Mouse (Mus musculus) liver, embryonic 11.5 days (tissue): ENCODE data around the gene Dbndd2. TPM values are rescaled to one million over a fixed set of nuclear protein-coding genes. Genes with fewer than 3 reads are reported as not detected.
A peak's percentile ranks its signal among the peaks of the same experiment; 100 is the strongest.

ENCODE experiments used
- ATAC-seq: fragments of 200-750 bp; cut with Nextera tagmentation; replicated peaks from 2 replicates; pipeline ENCODE4 v1.8.0; 2017; ENCODE audit warnings: moderate number of reproducible peaks, mild to moderate bottlenecking, moderate TSS enrichment, moderate library complexity; ENCODE audit not compliant: low FRiP score
- DNase-seq: peaks from one replicate; pipeline ENCODE4 v3.0.0-alpha.2; 2017; ENCODE audit warnings: low spot score
- H3K27ac ChIP-seq: fragments of 300-500 bp; sonication (generic); 2 replicates; pipeline ENCODE4 v1.5.1; 2014; ENCODE audit warnings: mild to moderate bottlenecking, low read depth, low read length, control low read depth
- H3K27me3 ChIP-seq: fragments of 300-500 bp; sonication (generic); replicated peaks from 2 replicates; pipeline ENCODE4 v1.6.1; 2014; ENCODE audit warnings: low read length, mixed read lengths; ENCODE audit not compliant: control insufficient read depth, insufficient read depth
- H3K36me3 ChIP-seq: fragments of 300-500 bp; sonication (generic); 2 replicates; pipeline ENCODE4 v1.6.1; 2014; ENCODE audit warnings: mild to moderate bottlenecking, low read length, moderate library complexity, mixed read lengths; ENCODE audit not compliant: control insufficient read depth, insufficient read depth
- H3K4me1 ChIP-seq: fragments of 300-500 bp; sonication (generic); replicated peaks from 2 replicates; pipeline ENCODE4 v1.6.1; 2014; ENCODE audit warnings: low read length, mixed read lengths; ENCODE audit not compliant: control insufficient read depth, insufficient read depth
- H3K4me2 ChIP-seq: fragments of 300-500 bp; sonication (generic); 2 replicates; pipeline ENCODE4 v1.6.1; 2014; ENCODE audit warnings: mild to moderate bottlenecking, control low read depth, moderate library complexity
- H3K4me3 ChIP-seq: fragments of 300-500 bp; sonication (generic); 2 replicates; pipeline ENCODE4 v1.5.1; 2014; ENCODE audit warnings: low read depth, low read length, control low read depth
- H3K9ac ChIP-seq: fragments of 300-500 bp; sonication (generic); 2 replicates; pipeline ENCODE4 v1.6.1; 2014; ENCODE audit warnings: low read depth, low read length, control low read depth
- H3K9me3 ChIP-seq: fragments of 300-500 bp; sonication (generic); 2 replicates; pipeline ENCODE4 v1.6.1; 2016; ENCODE audit warnings: low read length, inconsistent platforms, mixed read lengths; ENCODE audit not compliant: control insufficient read depth
- WGBS: fragments of 180-500 bp; shearing (Covaris S2); extraction: QIAGEN DNeasy Blood & Tissue Kit; methylation state at CpG from one replicate; pipeline ENCODE4 v1.1.7; 2014; 5-methylcytosine and 5-hydroxymethylcytosine counted together
- polyA plus RNA-seq: library from polyadenylated mRNA; unstranded; fragments of >200 nt; fragmentation: Nextera tagmentation; extraction: Ambion mirVana; gene quantifications from 2 replicates; pipeline ENCODE4 v1.2.1, GENCODE M21; 2014

The Dbndd2 gene
- polyA plus RNA-seq: 2.1 TPM in 2 replicates

DNA sequence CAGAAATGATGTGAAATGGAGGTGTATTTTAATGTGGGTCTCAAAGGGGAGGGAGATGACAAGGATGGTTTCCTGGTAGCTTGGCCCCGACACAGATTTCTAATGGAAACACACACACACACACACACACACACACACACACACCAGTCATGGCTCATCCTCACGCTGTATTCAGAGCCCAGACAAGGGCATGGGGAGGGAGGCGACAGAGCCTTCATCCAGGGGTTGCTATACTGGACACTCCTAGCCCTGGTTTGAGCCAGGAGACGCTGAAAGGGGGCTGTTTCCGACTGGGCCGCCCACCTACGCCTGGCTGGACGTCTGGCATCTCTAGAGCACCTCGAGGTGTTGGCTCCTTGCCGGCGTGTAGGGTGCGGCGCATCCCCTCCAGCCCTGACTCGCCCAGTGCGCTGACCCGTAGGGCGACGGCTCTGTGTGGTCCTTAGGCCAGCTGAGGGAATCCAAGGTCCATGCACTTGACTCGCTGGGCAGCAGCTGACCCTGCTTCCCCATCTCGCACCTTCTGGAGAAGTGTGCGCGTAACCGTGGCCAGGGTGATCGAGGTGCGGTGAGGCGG is at the start of gene Dbndd2:
Gene Dbndd2, plus strand, starts transcription at position 426 of the 577 bp plus-strand sequence.
- Histone ChIP-seq H3K27ac (no peak within 1 kb of the TSS), H3K27me3 (peaks cover 34% of the 10 kb centered on the region), H3K4me1 (peaks cover 10% of the 10 kb centered on the region), H3K9me3 (no peaks in the 10 kb centered on the region), H3K9ac (peak within 1 kb of the TSS; percentile 61), H3K4me2 (peak within 1 kb of the TSS; percentile 90), H3K36me3 (no peaks in the 10 kb centered on the region), H3K4me3 (peak within 1 kb of the TSS; percentile 71)
- DNase-seq (peak; percentile 40), ATAC-seq (no peak; the same call in 1 of the 2 replicates)
- WGBS: 5% methylated on average over 26 of the region's 26 CpGs

DNA sequence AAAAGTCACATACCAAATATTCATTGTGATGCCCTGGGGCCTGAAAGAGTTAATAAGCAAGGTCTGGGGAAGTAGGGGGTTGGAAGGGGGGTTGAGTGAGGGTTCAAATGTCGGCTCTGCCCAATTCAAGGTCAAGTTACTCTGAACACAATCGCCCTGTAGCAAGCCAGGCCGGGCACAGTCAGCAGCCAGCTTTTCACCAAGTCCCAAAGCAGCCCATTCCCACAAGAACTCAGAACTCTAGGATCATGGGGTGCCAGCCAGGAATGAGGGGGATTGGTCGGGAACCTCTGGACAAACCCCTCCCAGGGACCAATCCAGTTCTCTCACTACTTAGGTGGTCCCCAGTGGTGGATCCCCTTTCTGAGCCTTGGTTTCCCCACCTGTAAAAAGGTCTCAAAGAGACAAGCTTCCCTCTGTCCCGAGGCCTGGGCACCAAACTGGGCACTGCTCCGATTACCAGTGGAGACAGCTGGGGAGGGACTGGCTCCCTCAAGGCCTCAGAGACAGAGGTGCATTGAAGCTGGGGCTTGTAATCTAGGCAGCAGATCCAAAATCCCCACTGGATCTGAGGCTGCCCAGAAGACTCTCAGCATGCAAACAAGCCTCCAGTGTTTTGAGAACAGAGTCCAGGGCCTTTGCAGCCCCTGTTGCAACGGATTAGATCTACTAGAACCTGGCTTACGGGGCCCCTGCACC is 49.5 kb upstream of the Dbndd2 start:
- H3K4me3 ChIP-seq: no peak overlapping the region
- H3K4me1 ChIP-seq: peaks cover 35% of the 10 kb centered on the region
- peaks cover 25% of the 10 kb centered on the region for H3K27me3 ChIP-seq
- no peak for ATAC-seq
- peak overlapping the region; percentile 41 for H3K27ac ChIP-seq
- H3K4me2 ChIP-seq: peak overlapping the region; percentile 32
- no peaks in the 10 kb centered on the region for H3K9me3 ChIP-seq
- WGBS: 26% methylated on average over 8 of the region's 8 CpGs
- no peak for DNase-seq
- no peak overlapping the region for H3K9ac ChIP-seq
- H3K36me3 ChIP-seq: no peaks in the 10 kb centered on the region

DNA sequence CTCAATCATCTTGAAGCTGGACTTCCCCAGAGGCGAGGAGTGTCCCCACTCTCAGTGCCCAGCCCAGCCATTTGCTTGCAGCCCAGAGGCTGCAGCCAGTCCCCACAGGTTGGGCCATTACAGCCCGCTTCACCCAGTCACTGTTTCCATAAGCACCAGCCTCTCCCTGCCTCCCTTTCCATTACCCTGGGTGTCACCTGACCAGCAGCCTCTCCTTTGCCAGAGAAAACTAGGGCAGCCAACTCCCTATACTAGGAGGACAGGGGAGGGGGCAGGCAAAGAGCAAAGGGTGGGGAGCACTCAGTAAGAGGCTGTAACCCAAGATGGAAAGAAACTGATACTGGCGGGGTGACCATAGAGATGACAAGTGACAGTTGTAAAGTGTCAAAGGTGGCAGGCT is 48.9 kb upstream of the Dbndd2 start:
- H3K4me2 ChIP-seq: peak overlapping the region; percentile 32
- no peak overlapping the region for H3K4me3 ChIP-seq
- H3K9ac ChIP-seq: no peak overlapping the region
- DNase-seq: no peak
- no peak for ATAC-seq
- peak overlapping the region; percentile 41; the same call in 1 of the 2 replicates for H3K27ac ChIP-seq
- H3K36me3 ChIP-seq: no peaks in the 10 kb centered on the region
- H3K9me3 ChIP-seq: no peaks in the 10 kb centered on the region
- H3K27me3 ChIP-seq: peaks cover 26% of the 10 kb centered on the region
- peaks cover 29% of the 10 kb centered on the region for H3K4me1 ChIP-seq
- WGBS: 34% methylated on average over 3 of the region's 3 CpGs

DNA sequence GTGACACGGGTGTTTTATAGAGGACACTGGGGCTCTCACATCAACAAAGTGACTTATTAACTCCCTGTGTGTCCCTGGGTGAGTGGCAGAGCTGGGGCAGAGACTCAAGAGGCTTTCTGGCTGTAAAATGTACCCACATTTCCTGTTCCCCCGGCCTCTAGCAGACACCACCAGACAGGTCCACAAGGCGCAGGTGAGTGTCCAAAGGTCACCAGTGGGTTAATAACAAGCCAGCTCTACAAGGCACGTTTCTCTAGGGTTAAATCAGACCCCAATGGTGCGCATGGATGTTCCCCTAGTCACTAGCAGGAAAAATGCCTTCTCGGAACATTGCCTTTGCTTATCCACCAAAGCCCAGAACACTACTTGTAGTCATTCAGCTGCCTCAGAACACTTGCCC is 48.2 kb upstream of the Dbndd2 start:
- H3K36me3 ChIP-seq: no peaks in the 10 kb centered on the region
- peak overlapping the region; percentile 32 for H3K4me2 ChIP-seq
- WGBS: 64% methylated on average over 6 of the region's 6 CpGs
- ATAC-seq (no peak), DNase-seq (no peak)
- H3K4me3 ChIP-seq: no peak overlapping the region
- peaks cover 30% of the 10 kb centered on the region for H3K27me3 ChIP-seq
- H3K27ac ChIP-seq: no peak overlapping the region
- no peaks in the 10 kb centered on the region for H3K9me3 ChIP-seq
- no peak overlapping the region for H3K9ac ChIP-seq
- H3K4me1 ChIP-seq: peaks cover 28% of the 10 kb centered on the region

DNA sequence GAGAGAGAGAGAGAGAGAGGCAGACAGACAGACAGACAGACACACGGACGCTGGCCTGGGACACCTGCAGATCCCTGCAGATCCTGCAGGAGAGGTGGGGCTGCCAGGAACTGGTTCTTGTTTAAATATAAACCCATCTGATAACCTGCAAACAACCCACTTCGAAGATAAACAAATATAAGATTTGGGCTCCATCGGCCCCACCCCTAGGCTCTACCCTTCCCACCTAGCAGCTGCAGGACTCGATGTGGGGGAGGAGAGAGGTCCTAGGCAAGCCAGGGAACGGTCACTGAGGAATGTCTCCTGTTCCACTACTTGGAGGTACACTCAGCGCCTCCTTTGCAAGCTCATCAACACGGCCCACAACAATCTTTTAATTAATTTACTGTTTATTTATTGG is 47.6 kb upstream of the Dbndd2 start:
- H3K27ac ChIP-seq: no peak overlapping the region
- no peak overlapping the region for H3K9ac ChIP-seq
- H3K9me3 ChIP-seq: no peaks in the 10 kb centered on the region
- H3K4me1 ChIP-seq: peaks cover 22% of the 10 kb centered on the region
- H3K4me2 ChIP-seq: peak overlapping the region; percentile 32
- no peaks in the 10 kb centered on the region for H3K36me3 ChIP-seq
- ATAC-seq (no peak), DNase-seq (no peak)
- 56% methylated on average over 8 of the region's 8 CpGs for WGBS
- no peak overlapping the region for H3K4me3 ChIP-seq
- peaks cover 35% of the 10 kb centered on the region for H3K27me3 ChIP-seq

DNA sequence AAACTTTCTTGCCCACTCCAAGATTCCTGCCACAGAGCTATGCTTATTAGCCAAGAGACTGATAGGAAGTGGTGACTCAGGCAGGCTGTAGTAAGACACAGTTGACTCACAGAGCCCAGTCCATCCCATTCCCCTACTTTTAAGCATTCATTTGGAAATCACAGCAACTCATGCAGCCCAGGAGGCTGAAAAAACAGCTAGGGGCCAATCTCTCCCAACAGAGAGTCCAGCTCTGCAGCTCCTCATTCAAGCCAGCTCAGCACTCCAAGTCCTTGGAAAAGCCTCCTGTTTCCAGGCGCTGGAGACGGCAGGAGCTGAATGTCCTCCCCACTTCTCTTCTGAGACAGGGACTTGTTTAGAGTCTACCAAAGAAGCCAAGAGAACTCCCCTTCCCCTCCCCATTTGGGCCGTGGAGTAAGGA is 46.9 kb upstream of the Dbndd2 start:
- ATAC-seq (no peak), DNase-seq (no peak)
- Histone ChIP-seq H3K27me3 (peaks cover 42% of the 10 kb centered on the region), H3K27ac (no peak overlapping the region), H3K4me1 (peaks cover 22% of the 10 kb centered on the region), H3K9ac (no peak overlapping the region), H3K4me3 (no peak overlapping the region), H3K36me3 (no peaks in the 10 kb centered on the region), H3K9me3 (no peaks in the 10 kb centered on the region), H3K4me2 (peak overlapping the region; percentile 32)
- 41% methylated on average over 3 of the region's 3 CpGs for WGBS

DNA sequence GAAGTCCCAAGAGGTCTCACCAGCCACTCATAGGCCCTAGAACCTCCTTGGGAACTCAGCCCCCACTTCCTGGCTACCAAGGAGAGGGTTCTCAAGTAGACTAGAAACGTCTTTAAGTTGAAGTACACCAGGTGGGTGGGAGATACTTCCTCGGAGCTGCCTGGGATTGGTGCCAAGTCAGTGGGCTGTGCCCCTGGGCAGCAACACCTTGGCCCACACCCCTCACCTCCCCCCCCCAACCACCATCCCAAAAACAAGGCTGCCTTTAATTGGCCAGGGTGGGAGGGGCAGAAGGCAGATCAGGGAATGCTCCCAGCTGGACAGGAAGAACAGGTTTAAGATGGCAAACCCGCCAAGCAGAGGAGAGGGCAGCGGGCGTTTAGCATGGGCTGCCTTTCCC is 45.6 kb upstream of the Dbndd2 start:
- Histone ChIP-seq H3K36me3 (no peaks in the 10 kb centered on the region), H3K4me3 (no peak overlapping the region), H3K27me3 (peaks cover 42% of the 10 kb centered on the region), H3K27ac (no peak overlapping the region), H3K4me2 (peak overlapping the region; percentile 16; the same call in 1 of the 2 replicates), H3K9me3 (no peaks in the 10 kb centered on the region), H3K4me1 (peaks cover 15% of the 10 kb centered on the region), H3K9ac (no peak overlapping the region)
- WGBS: 75% methylated on average over 5 of the region's 5 CpGs
- ATAC-seq (no peak), DNase-seq (no peak)

DNA sequence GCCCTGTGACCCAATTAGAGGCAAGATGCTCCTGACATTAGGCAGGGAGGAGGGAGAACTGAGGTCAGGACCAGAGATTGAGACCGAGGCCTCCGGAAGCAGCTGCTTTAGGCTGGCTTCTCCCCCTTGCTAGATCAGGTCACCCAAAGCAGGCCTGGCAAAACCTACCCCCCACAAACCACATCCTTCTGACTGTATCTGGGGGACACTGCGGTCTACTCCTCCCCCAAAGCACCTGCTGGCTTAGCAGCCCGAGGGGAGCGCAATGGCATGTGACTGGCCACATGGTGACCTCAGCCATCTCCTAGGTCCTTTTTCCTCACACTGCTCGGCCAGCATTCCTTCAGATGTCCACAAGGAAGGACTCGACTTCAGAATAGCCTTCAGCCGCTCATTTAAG is 44.8 kb upstream of the Dbndd2 start:
- Histone ChIP-seq H3K9me3 (no peaks in the 10 kb centered on the region), H3K9ac (0 out of 2 replicates have a peak overlapping the region, but pooled peaks have one; percentile 15), H3K4me3 (peak overlapping the region; percentile 57), H3K4me2 (peak overlapping the region; percentile 65), H3K27me3 (peaks cover 42% of the 10 kb centered on the region), H3K27ac (no peak overlapping the region), H3K4me1 (peaks cover 9% of the 10 kb centered on the region), H3K36me3 (no peaks in the 10 kb centered on the region)
- 22% methylated on average over 8 of the region's 8 CpGs for WGBS
- no peak for ATAC-seq
- no peak for DNase-seq

DNA sequence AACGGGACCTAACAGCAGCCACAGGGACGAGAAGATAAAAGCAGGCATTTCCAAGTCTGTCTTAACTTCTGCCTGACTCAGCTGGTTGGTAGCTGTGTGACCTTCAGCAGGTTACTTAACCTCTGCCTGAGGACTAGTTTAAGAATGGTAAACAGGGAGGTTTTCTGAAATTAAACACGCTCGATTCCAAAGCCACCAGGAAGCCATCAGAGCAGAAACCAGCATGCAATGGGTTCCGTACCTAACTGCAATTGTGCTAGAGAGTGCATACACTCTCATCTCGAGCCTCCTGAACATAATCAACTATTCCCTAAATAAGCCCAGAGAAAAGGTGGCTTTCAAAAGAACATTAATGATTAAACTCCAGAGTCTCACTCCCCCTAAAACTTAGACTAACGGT is 44.2 kb upstream of the Dbndd2 start:
- H3K9ac ChIP-seq: peak overlapping the region; percentile 23; the same call in 1 of the 2 replicates
- peaks cover 5% of the 10 kb centered on the region for H3K4me1 ChIP-seq
- peaks cover 38% of the 10 kb centered on the region for H3K27me3 ChIP-seq
- peak overlapping the region; percentile 65 for H3K4me2 ChIP-seq
- H3K9me3 ChIP-seq: no peaks in the 10 kb centered on the region
- DNase-seq (no peak), ATAC-seq (no peak)
- H3K36me3 ChIP-seq: no peaks in the 10 kb centered on the region
- 26% methylated on average over 7 of the region's 7 CpGs for WGBS
- H3K27ac ChIP-seq: no peak overlapping the region
- peak overlapping the region; percentile 57 for H3K4me3 ChIP-seq
